Mouse (Mus musculus): ENCODE results near the gene Wnk2. TPM values are rescaled to one million over a fixed set of nuclear protein-coding genes. Genes with fewer than 3 reads are reported as not detected.

The Wnk2 gene
- polyA plus RNA-seq, 1 experiment: 2.3 TPM

- 76% methylated on average over 8 of the region's 8 CpGs for WGBS
- no peak for TF ChIP-seq POLR2A (IDR thresholded peaks at IDR 0.05; ENCODE audit: low read depth, low read length)
- TF ChIP-seq CTCF (conservative IDR thresholded peaks at IDR 0.05; ENCODE audit: insufficient read depth, insufficient read length, low read depth, low read length): no peak
- no peak for DNase-seq
These were observed 118.9 kb downstream of the Wnk2 start for GRCm38 (mm10) chr13:49028757-49029539.

DNA sequence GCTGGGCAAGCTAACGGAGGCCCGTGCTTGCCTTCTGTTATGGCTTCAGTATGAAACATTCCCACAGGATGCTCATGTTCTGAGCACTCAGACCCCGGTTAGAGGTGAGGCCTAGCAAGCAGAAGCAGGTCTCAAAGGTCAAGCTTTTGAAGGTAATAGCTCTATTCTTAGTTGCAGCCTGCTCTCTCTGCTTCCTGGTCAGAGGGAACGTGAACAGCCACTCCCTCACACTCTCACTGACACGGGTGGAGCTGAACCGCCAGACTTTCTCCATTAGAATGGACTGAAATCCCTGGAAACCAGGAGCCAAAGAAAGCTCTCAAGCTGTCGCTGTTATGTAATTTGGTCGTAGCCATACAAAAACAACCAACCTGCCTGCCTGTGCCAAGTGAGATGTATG is 120.8 kb downstream of the Wnk2 start:
- no peak for DNase-seq
- 78% methylated on average over 8 of the region's 8 CpGs for whole genome bisulfite sequencing
- H3K4me3 ChIP-seq (ENCODE audit: insufficient read depth, low read depth, low read length): no peak overlapping the region
- no peaks in the 10 kb centered on the region for H3K36me3 ChIP-seq (ENCODE audit: control insufficient read depth, insufficient read depth, low read length)
- TF ChIP-seq CTCF (conservative IDR thresholded peaks at IDR 0.05; ENCODE audit: insufficient read depth, insufficient read length, low read depth, low read length): no peak
- no peak for TF ChIP-seq POLR2A (IDR thresholded peaks at IDR 0.05; ENCODE audit: low read depth, low read length)
- H3K4me1 ChIP-seq (ENCODE audit: control insufficient read depth, insufficient read depth, low read length): no peaks in the 10 kb centered on the region
- no peaks in the 10 kb centered on the region for H3K27me3 ChIP-seq (replicated peaks; ENCODE audit: control insufficient read depth, insufficient read depth, low read length)
- H3K27ac ChIP-seq (ENCODE audit: insufficient read depth, low read depth, low read length): no peak overlapping the region

More at GRCm38 (mm10) chr13:49028757-49029539, 118.9 kb downstream of the Wnk2 start:
- H3K27me3 ChIP-seq (replicated peaks; ENCODE audit: control insufficient read depth, insufficient read depth, low read length): no peaks in the 10 kb centered on the region
- H3K4me3 ChIP-seq (ENCODE audit: insufficient read depth, low read depth, low read length): no peak overlapping the region
- H3K27ac ChIP-seq (ENCODE audit: insufficient read depth, low read depth, low read length): no peak overlapping the region
- H3K4me1 ChIP-seq (ENCODE audit: control insufficient read depth, insufficient read depth, low read length): no peaks in the 10 kb centered on the region
- no peaks in the 10 kb centered on the region for H3K36me3 ChIP-seq (ENCODE audit: control insufficient read depth, insufficient read depth, low read length)

- WGBS: 24% methylated on average over 1 of the region's 1 CpGs
- TF ChIP-seq POLR2A (IDR thresholded peaks at IDR 0.05; ENCODE audit: low read depth, low read length): no peak
- no peak for TF ChIP-seq CTCF (conservative IDR thresholded peaks at IDR 0.05; ENCODE audit: insufficient read depth, insufficient read length, low read depth, low read length)
- Histone ChIP-seq H3K4me3 (ENCODE audit: insufficient read depth, low read depth, low read length) (no peak overlapping the region), H3K27ac (ENCODE audit: insufficient read depth, low read depth, low read length) (no peak overlapping the region), H3K4me1 (ENCODE audit: control insufficient read depth, insufficient read depth, low read length) (no peaks in the 10 kb centered on the region), H3K27me3 (replicated peaks; ENCODE audit: control insufficient read depth, insufficient read depth, low read length) (no peaks in the 10 kb centered on the region), H3K36me3 (ENCODE audit: control insufficient read depth, insufficient read depth, low read length) (no peaks in the 10 kb centered on the region)
- DNase-seq: no peak
These were observed 122.3 kb downstream of the Wnk2 start for GRCm38 (mm10) chr13:49025521-49025920.

DNA sequence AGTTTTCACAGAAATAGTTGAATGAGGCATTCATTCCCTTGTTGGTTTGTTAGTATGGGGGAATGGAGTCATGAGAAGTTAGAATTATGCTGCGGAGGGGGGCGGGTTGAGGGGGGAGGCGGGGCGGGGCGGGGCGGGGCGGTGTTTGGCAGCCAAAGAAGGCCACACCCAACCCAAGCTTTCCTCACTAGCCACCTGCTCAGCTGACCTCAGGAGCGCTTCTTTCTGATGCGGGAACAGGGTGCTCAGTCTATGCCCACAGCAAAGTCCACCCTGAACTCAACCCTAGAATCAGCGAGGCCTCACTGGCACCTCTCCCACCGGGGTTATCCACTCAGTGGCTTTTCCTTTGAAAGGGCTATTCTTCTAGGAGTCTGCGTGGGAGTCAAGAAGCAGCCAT is 123.1 kb downstream of the Wnk2 start:
- H3K4me1 ChIP-seq (ENCODE audit: control insufficient read depth, insufficient read depth, low read length): no peaks in the 10 kb centered on the region
- no peak overlapping the region for H3K27ac ChIP-seq (ENCODE audit: insufficient read depth, low read depth, low read length)
- TF ChIP-seq POLR2A (IDR thresholded peaks at IDR 0.05; ENCODE audit: low read depth, low read length) (no peak), CTCF (conservative IDR thresholded peaks at IDR 0.05; ENCODE audit: insufficient read depth, insufficient read length, low read depth, low read length) (no peak)
- DNase-seq: no peak
- no peak overlapping the region for H3K4me3 ChIP-seq (ENCODE audit: insufficient read depth, low read depth, low read length)
- 11% methylated on average over 12 of the region's 12 CpGs for WGBS
- no peaks in the 10 kb centered on the region for H3K36me3 ChIP-seq (ENCODE audit: control insufficient read depth, insufficient read depth, low read length)
- H3K27me3 ChIP-seq (replicated peaks; ENCODE audit: control insufficient read depth, insufficient read depth, low read length): no peaks in the 10 kb centered on the region

GRCm38 (mm10) chr13:49021693-49022092 is 126.1 kb downstream of the Wnk2 start:
- TF ChIP-seq CTCF (conservative IDR thresholded peaks at IDR 0.05; ENCODE audit: insufficient read depth, insufficient read length, low read depth, low read length): peak; percentile 61
- no peak for TF ChIP-seq POLR2A (IDR thresholded peaks at IDR 0.05; ENCODE audit: low read depth, low read length)
- H3K4me1 ChIP-seq (ENCODE audit: control insufficient read depth, insufficient read depth, low read length): no peaks in the 10 kb centered on the region
- H3K36me3 ChIP-seq (ENCODE audit: control insufficient read depth, insufficient read depth, low read length): no peaks in the 10 kb centered on the region
- peak; percentile 34 for DNase-seq
- no peak overlapping the region for H3K27ac ChIP-seq (ENCODE audit: insufficient read depth, low read depth, low read length)
- no peaks in the 10 kb centered on the region for H3K27me3 ChIP-seq (replicated peaks; ENCODE audit: control insufficient read depth, insufficient read depth, low read length)
- no peak overlapping the region for H3K4me3 ChIP-seq (ENCODE audit: insufficient read depth, low read depth, low read length)
- whole genome bisulfite sequencing: 76% methylated on average over 3 of the region's 3 CpGs

DNA sequence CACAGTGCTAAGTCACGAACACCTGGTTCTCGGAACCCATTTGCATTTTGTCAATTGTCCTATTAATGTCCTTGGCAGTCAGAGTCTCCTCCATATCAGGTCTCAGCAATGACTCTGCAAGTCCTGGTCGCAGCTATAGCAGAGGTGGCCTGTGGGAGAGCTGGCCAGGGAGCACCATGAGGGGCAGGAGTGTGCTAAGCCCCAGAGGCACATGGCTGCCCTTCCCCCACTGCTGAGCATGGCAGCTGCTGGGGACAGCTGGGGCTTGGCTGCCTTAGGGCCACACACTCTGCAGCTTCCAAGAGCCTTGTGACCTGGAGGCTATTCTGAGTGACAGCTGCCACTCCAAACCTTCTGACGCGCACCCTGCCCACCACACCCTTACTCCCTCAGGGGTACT is 127.7 kb downstream of the Wnk2 start:
- 62% methylated on average over 5 of the region's 5 CpGs for WGBS
- Histone ChIP-seq H3K36me3 (ENCODE audit: control insufficient read depth, insufficient read depth, low read length) (no peaks in the 10 kb centered on the region), H3K27me3 (replicated peaks; ENCODE audit: control insufficient read depth, insufficient read depth, low read length) (no peaks in the 10 kb centered on the region), H3K27ac (ENCODE audit: insufficient read depth, low read depth, low read length) (no peak overlapping the region), H3K4me3 (ENCODE audit: insufficient read depth, low read depth, low read length) (no peak overlapping the region), H3K4me1 (ENCODE audit: control insufficient read depth, insufficient read depth, low read length) (peaks cover 5% of the 10 kb centered on the region; the same call in 1 of the 2 replicates)
- peak; percentile 34 for DNase-seq
- TF ChIP-seq CTCF (conservative IDR thresholded peaks at IDR 0.05; ENCODE audit: insufficient read depth, insufficient read length, low read depth, low read length) (no peak), POLR2A (IDR thresholded peaks at IDR 0.05; ENCODE audit: low read depth, low read length) (no peak)

- WGBS: 100% methylated on average over 1 of the region's 1 CpGs
- H3K4me1 ChIP-seq (ENCODE audit: control insufficient read depth, insufficient read depth, low read length): peaks cover 5% of the 10 kb centered on the region; the same call in 1 of the 2 replicates
These were observed 130.4 kb downstream of the Wnk2 start for GRCm38 (mm10) chr13:49017375-49017774.

More at GRCm38 (mm10) chr13:49017375-49017774, 130.4 kb downstream of the Wnk2 start:
- no peaks in the 10 kb centered on the region for H3K27me3 ChIP-seq (replicated peaks; ENCODE audit: control insufficient read depth, insufficient read depth, low read length)
- H3K4me3 ChIP-seq (ENCODE audit: insufficient read depth, low read depth, low read length): no peak overlapping the region
- no peak for DNase-seq
- H3K36me3 ChIP-seq (ENCODE audit: control insufficient read depth, insufficient read depth, low read length): no peaks in the 10 kb centered on the region
- H3K27ac ChIP-seq (ENCODE audit: insufficient read depth, low read depth, low read length): no peak overlapping the region
- no peak for TF ChIP-seq POLR2A (IDR thresholded peaks at IDR 0.05; ENCODE audit: low read depth, low read length)
